Mouse (Mus musculus): Measurements from ENCODE around the gene Itih2. TPM values are rescaled to one million over a fixed set of nuclear protein-coding genes. Genes with fewer than 3 reads are reported as not detected.

Gene Itih2
- polyA plus RNA-seq, 1 experiment from 2014 or later, result 0.17 TPM

DNA sequence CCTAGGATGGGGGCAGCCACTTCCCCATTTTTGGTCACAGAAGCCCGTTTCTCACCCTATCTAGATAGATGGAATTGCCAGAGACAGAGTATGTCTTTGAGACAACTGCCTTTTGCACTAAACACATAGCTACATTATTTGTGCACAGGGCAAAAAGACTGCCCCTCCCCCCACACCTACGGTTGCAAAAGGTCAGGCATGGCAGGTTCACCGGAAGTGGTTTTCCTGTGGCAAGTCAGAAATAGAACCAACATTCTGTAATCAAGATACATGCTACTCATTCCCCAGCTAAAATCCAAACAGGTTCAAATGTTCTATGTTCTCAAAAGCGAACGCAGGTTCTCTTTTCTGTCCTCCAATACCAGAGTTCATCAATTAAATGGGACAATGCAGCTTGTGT lies 21.4 kb upstream of the Itih2 start:
- Histone ChIP-seq H3K4me1 (ENCODE audit: control insufficient read depth, insufficient read depth, low read length) (no peaks in the 10 kb centered on the region), H3K4me3 (ENCODE audit: low read depth, low read length) (no peak overlapping the region), H3K27me3 (ENCODE audit: control insufficient read depth, insufficient read depth, low read length) (no peaks in the 10 kb centered on the region), H3K36me3 (replicated peaks; ENCODE audit: control insufficient read depth, insufficient read depth, low read depth, low read length) (no peaks in the 10 kb centered on the region), H3K9me3 (replicated peaks; ENCODE audit: control insufficient read depth, low read length) (no peaks in the 10 kb centered on the region), H3K27ac (replicated peaks; ENCODE audit: low read depth, low read length) (no peak overlapping the region), H3K9ac (replicated peaks; ENCODE audit: low read length) (no peak overlapping the region), H3K4me2 (ENCODE audit: low read depth, low read length) (no peak overlapping the region)
- ATAC-seq (replicated peaks; ENCODE audit: insufficient number of reproducible peaks, low FRiP score, low TSS enrichment, low read depth), result no peak
- DNase-seq (ENCODE audit: low spot score), result no peak
- WGBS, result 74% methylated on average over 5 of the region's 5 CpGs

DNA sequence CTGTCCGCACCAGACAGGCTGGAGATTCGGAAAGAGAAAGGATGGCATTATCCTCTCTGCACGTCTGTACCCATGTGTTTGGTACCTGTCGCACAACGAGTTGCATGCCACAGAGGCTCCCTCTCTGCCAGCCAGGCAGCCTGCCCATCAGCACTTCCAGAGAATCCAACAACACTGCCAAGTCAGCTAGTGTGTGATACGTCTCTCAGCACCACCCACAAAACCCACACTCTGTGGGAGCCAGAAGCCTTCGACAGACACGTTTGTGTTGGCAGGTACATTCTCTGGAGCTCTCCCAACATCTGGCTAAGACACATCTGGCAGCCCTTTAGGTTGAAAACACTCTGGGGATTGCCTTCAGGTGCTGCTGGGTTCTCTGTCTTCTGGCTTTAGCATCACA lies 16.0 kb upstream of the Itih2 start:
- Histone ChIP-seq H3K4me2 (ENCODE audit: low read depth, low read length) (no peak overlapping the region), H3K9ac (replicated peaks; ENCODE audit: low read length) (no peak overlapping the region), H3K27me3 (ENCODE audit: control insufficient read depth, insufficient read depth, low read length) (no peaks in the 10 kb centered on the region), H3K9me3 (replicated peaks; ENCODE audit: control insufficient read depth, low read length) (no peaks in the 10 kb centered on the region), H3K4me1 (ENCODE audit: control insufficient read depth, insufficient read depth, low read length) (no peaks in the 10 kb centered on the region), H3K36me3 (replicated peaks; ENCODE audit: control insufficient read depth, insufficient read depth, low read depth, low read length) (no peaks in the 10 kb centered on the region), H3K27ac (replicated peaks; ENCODE audit: low read depth, low read length) (no peak overlapping the region), H3K4me3 (ENCODE audit: low read depth, low read length) (no peak overlapping the region)
- DNase-seq (ENCODE audit: low spot score) (no peak), ATAC-seq (replicated peaks; ENCODE audit: insufficient number of reproducible peaks, low FRiP score, low TSS enrichment, low read depth) (no peak)
- 83% methylated on average over 8 of the region's 8 CpGs for WGBS

DNA sequence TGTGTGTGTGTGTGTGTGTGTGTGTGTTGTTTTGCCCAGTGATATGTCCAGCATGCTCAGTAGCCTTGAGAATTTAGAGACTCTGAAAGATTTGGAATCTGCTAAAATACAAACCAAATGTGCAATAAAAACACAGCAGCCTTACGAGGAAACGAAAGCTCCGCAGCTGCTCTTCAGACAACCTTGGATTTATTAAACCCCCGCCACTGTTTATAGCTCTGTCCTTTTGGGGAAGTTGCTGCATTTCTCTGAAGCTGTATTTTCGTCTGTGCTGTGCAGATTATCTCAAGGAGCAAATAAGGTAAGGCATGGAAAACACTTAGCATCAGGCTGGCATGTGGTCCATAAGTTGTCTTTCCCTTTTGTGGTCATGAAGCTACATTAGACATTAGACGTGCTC lies 14.3 kb upstream of the Itih2 start:
- Histone ChIP-seq H3K9me3 (replicated peaks; ENCODE audit: control insufficient read depth, low read length) (no peaks in the 10 kb centered on the region), H3K4me3 (ENCODE audit: low read depth, low read length) (no peak overlapping the region), H3K9ac (replicated peaks; ENCODE audit: low read length) (no peak overlapping the region), H3K27ac (replicated peaks; ENCODE audit: low read depth, low read length) (no peak overlapping the region), H3K36me3 (replicated peaks; ENCODE audit: control insufficient read depth, insufficient read depth, low read depth, low read length) (no peaks in the 10 kb centered on the region), H3K27me3 (ENCODE audit: control insufficient read depth, insufficient read depth, low read length) (no peaks in the 10 kb centered on the region), H3K4me1 (ENCODE audit: control insufficient read depth, insufficient read depth, low read length) (no peaks in the 10 kb centered on the region), H3K4me2 (ENCODE audit: low read depth, low read length) (no peak overlapping the region)
- DNase-seq (ENCODE audit: low spot score) (peak; percentile 3), ATAC-seq (replicated peaks; ENCODE audit: insufficient number of reproducible peaks, low FRiP score, low TSS enrichment, low read depth) (no peak)
- WGBS, result 56% methylated on average over 6 of the region's 6 CpGs

DNA sequence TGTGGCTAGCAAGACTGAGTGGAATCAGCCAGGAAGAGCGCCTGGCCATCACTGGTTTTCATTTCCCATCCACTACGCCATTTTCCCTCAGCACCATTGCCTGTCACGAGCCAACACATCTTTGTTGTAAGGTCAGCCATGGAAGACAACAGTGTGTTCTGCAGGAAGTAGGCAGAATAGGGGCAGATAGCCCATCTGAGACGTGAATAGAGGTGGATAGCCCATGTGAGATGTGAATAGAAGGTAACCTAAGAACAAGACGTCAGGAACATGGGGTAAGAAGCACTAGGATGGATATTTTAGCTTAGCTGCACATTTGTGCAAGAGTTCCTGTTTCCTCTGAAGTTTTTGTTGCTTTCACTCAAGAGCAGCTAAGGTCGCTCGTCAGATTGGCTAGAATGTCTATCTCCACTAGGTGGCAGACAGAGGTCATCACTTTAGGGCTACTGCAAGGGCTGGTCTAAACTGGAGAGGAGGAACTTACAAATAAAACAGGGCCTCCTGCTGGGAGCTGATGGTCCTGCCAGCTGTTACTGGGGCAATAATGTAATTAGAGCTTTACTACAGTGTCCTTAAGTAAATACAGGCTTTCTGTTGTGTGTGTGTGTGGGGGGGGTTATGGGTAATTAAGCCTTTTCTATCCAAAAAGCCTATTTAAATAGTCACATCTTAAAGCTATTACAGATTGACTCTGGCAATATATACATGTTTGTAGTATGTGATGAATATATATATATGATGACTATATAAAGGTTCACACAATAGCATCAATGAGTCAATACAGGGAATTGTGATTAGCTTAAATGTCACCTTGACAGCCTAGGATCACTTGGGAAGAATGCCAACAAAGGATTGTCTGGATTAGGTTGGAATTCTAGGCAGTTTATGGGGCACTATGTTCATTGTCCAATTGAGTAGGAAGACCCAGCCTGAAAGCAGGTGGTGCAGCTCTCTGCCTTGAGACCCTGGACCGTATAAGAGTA lies 11.6 kb upstream of the Itih2 start:
- DNase-seq (ENCODE audit: low spot score), result peak; percentile 86
- no peaks in the 10 kb centered on the region for H3K27me3 ChIP-seq (ENCODE audit: control insufficient read depth, insufficient read depth, low read length)
- ATAC-seq (replicated peaks; ENCODE audit: insufficient number of reproducible peaks, low FRiP score, low TSS enrichment, low read depth), result peak; percentile 72; the same call in 1 of the 2 replicates
- H3K36me3 ChIP-seq (replicated peaks; ENCODE audit: control insufficient read depth, insufficient read depth, low read depth, low read length), result no peaks in the 10 kb centered on the region
- no peak overlapping the region for H3K4me2 ChIP-seq (ENCODE audit: low read depth, low read length)
- H3K4me1 ChIP-seq (ENCODE audit: control insufficient read depth, insufficient read depth, low read length), result no peaks in the 10 kb centered on the region
- 37% methylated on average over 8 of the region's 8 CpGs for whole genome bisulfite sequencing
- H3K4me3 ChIP-seq (ENCODE audit: low read depth, low read length), result no peak overlapping the region
- no peak overlapping the region for H3K9ac ChIP-seq (replicated peaks; ENCODE audit: low read length)
- H3K9me3 ChIP-seq (replicated peaks; ENCODE audit: control insufficient read depth, low read length), result no peaks in the 10 kb centered on the region
- no peak overlapping the region for H3K27ac ChIP-seq (replicated peaks; ENCODE audit: low read depth, low read length)

DNA sequence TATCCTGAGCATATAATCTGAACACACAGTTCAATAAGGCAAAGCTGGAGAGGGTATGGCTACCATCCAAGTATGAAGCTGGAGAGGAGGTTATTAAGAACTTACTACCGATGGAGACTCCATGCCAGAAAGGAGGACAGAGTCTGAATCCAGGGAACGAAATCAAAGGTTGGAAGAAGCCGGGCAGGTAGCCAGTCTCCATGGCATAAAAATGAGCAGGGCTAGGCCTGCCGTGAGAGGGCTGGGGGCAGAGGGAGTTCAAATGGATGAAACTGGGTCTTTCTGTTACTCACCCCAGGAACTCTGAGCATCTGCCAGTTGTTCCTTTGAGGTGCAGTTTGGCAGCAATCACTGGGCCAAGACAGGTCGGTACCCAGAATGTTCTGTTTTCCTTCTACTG lies 9.3 kb upstream of the Itih2 start:
- Histone ChIP-seq H3K4me2 (ENCODE audit: low read depth, low read length) (no peak overlapping the region), H3K4me1 (ENCODE audit: control insufficient read depth, insufficient read depth, low read length) (no peaks in the 10 kb centered on the region), H3K27me3 (ENCODE audit: control insufficient read depth, insufficient read depth, low read length) (no peaks in the 10 kb centered on the region), H3K4me3 (ENCODE audit: low read depth, low read length) (no peak overlapping the region), H3K9ac (replicated peaks; ENCODE audit: low read length) (no peak overlapping the region), H3K27ac (replicated peaks; ENCODE audit: low read depth, low read length) (no peak overlapping the region), H3K9me3 (replicated peaks; ENCODE audit: control insufficient read depth, low read length) (no peaks in the 10 kb centered on the region), H3K36me3 (replicated peaks; ENCODE audit: control insufficient read depth, insufficient read depth, low read depth, low read length) (no peaks in the 10 kb centered on the region)
- no peak for DNase-seq (ENCODE audit: low spot score)
- no peak for ATAC-seq (replicated peaks; ENCODE audit: insufficient number of reproducible peaks, low FRiP score, low TSS enrichment, low read depth)
- 78% methylated on average over 5 of the region's 5 CpGs for WGBS

DNA sequence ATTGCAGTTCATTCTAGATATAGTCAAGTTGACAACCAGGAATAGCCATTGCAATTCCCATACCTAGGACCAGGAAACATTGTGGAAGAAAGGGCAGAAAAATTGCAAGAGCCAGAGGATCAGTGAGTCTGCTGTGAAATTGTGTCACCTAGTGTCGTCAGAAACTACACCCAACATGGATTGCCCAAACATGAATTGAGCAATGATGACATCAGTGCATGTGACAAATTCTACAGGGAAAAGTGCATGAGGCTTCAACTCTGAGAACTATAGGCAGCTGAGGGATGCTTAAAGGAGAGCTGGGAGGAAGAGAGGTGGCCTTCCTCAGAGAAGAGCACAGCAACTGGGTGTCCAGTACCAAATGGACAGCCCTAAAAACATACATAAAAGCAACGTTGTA lies 6.1 kb upstream of the Itih2 start:
- DNase-seq (ENCODE audit: low spot score), result no peak

DNA sequence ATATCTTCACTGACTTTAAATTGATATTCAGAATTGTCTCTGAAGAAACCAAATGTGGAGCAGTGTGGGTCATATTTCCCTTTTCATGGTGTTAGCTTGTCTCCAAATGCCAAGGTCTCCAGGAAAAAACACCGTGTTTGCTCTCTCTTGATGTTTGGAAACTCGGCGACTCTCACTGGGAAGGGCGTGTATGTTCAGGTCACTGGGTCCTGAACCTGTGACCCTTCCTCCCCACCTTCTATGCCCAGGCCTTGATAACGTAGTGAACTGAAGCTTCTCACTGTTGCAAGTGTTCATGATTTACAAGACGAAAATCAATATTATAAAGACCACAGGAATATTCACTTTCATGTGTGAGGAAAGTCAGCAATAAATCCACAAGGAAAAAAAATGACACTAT lies 2.7 kb upstream of the Itih2 start:
- no peak for ATAC-seq (replicated peaks; ENCODE audit: insufficient number of reproducible peaks, low FRiP score, low TSS enrichment, low read depth)
- H3K36me3 ChIP-seq (replicated peaks; ENCODE audit: control insufficient read depth, insufficient read depth, low read depth, low read length), result no peaks in the 10 kb centered on the region
- H3K4me3 ChIP-seq (ENCODE audit: low read depth, low read length), result no peak overlapping the region
- no peak overlapping the region for H3K9ac ChIP-seq (replicated peaks; ENCODE audit: low read length)
- DNase-seq (ENCODE audit: low spot score), result no peak
- no peaks in the 10 kb centered on the region for H3K9me3 ChIP-seq (replicated peaks; ENCODE audit: control insufficient read depth, low read length)
- H3K4me2 ChIP-seq (ENCODE audit: low read depth, low read length), result no peak overlapping the region
- H3K4me1 ChIP-seq (ENCODE audit: control insufficient read depth, insufficient read depth, low read length), result no peaks in the 10 kb centered on the region
- 69% methylated on average over 6 of the region's 6 CpGs for WGBS
- H3K27me3 ChIP-seq (ENCODE audit: control insufficient read depth, insufficient read depth, low read length), result no peaks in the 10 kb centered on the region
- no peak overlapping the region for H3K27ac ChIP-seq (replicated peaks; ENCODE audit: low read depth, low read length)

More for the DNA sequence above, 6.1 kb upstream of the Itih2 start:
- WGBS, result 88% methylated on average over 2 of the region's 2 CpGs
- no peak for ATAC-seq (replicated peaks; ENCODE audit: insufficient number of reproducible peaks, low FRiP score, low TSS enrichment, low read depth)
- Histone ChIP-seq H3K27me3 (ENCODE audit: control insufficient read depth, insufficient read depth, low read length) (no peaks in the 10 kb centered on the region), H3K36me3 (replicated peaks; ENCODE audit: control insufficient read depth, insufficient read depth, low read depth, low read length) (no peaks in the 10 kb centered on the region), H3K4me2 (ENCODE audit: low read depth, low read length) (no peak overlapping the region), H3K27ac (replicated peaks; ENCODE audit: low read depth, low read length) (no peak overlapping the region), H3K4me1 (ENCODE audit: control insufficient read depth, insufficient read depth, low read length) (no peaks in the 10 kb centered on the region), H3K4me3 (ENCODE audit: low read depth, low read length) (no peak overlapping the region), H3K9me3 (replicated peaks; ENCODE audit: control insufficient read depth, low read length) (no peaks in the 10 kb centered on the region), H3K9ac (replicated peaks; ENCODE audit: low read length) (no peak overlapping the region)

DNA sequence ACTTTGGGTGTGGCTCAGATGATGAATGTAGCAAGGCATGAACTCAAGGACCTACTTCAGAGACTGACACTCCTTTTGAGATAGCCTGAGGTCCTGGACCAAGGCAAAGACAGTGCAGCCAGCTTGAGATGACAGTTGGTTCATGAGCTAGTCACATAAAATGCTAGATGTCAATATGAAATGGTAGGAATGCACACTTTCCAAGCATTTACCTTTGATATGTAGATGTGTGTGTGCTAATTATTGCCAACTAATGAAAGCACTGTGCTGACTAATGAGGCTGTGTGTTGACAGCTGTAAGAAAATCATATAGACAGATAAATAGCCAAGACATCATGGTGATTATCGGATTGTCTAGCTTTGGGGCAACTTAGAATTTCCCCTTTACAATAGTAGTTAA lies 932 bp upstream of the Itih2 start:
- no peak overlapping the region for H3K27ac ChIP-seq (replicated peaks; ENCODE audit: low read depth, low read length)
- no peak overlapping the region for H3K9ac ChIP-seq (replicated peaks; ENCODE audit: low read length)
- H3K4me2 ChIP-seq (ENCODE audit: low read depth, low read length), result no peak overlapping the region
- 91% methylated on average over 1 of the region's 1 CpGs for WGBS
- H3K9me3 ChIP-seq (replicated peaks; ENCODE audit: control insufficient read depth, low read length), result no peaks in the 10 kb centered on the region
- no peak for ATAC-seq (replicated peaks; ENCODE audit: insufficient number of reproducible peaks, low FRiP score, low TSS enrichment, low read depth)
- DNase-seq (ENCODE audit: low spot score), result no peak
- H3K27me3 ChIP-seq (ENCODE audit: control insufficient read depth, insufficient read depth, low read length), result no peaks in the 10 kb centered on the region
- H3K36me3 ChIP-seq (replicated peaks; ENCODE audit: control insufficient read depth, insufficient read depth, low read depth, low read length), result no peaks in the 10 kb centered on the region
- no peak overlapping the region for H3K4me3 ChIP-seq (ENCODE audit: low read depth, low read length)
- no peaks in the 10 kb centered on the region for H3K4me1 ChIP-seq (ENCODE audit: control insufficient read depth, insufficient read depth, low read length)
